Mouse (Mus musculus): ENCODE measurements around the gene Gbe1. TPM values are rescaled to one million over a fixed set of nuclear protein-coding genes. Genes with fewer than 3 reads are reported as not detected.

Gbe1 gene
- polyA plus RNA-seq, 1 experiment from 2014 or later: 15.9 TPM

GRCm38 (mm10) chr16:70387385-70387784 is 73.6 kb downstream of the Gbe1 start:
- Histone ChIP-seq H3K27me3 (ENCODE audit: control insufficient read depth, insufficient read depth, low read length) (no peaks in the 10 kb centered on the region), H3K27ac (ENCODE audit: low read depth, low read length) (no peak overlapping the region), H3K9ac (ENCODE audit: low read length) (no peak overlapping the region), H3K36me3 (ENCODE audit: control insufficient read depth, insufficient read depth, low read length) (no peaks in the 10 kb centered on the region), H3K9me3 (ENCODE audit: control insufficient read depth, low read length) (no peaks in the 10 kb centered on the region), H3K4me2 (no peak overlapping the region), H3K4me3 (ENCODE audit: low read depth, low read length) (no peak overlapping the region), H3K4me1 (ENCODE audit: control insufficient read depth, insufficient read depth, low read length) (no peaks in the 10 kb centered on the region)
- no peak for DNase-seq (ENCODE audit: low spot score, missing footprints)
- 94% methylated on average over 2 of the region's 2 CpGs for WGBS
- ATAC-seq (ENCODE audit: low FRiP score): no peak

- Histone ChIP-seq H3K9ac (ENCODE audit: low read length) (no peak overlapping the region), H3K4me2 (no peak overlapping the region), H3K4me3 (ENCODE audit: low read depth, low read length) (no peak overlapping the region), H3K27ac (ENCODE audit: low read depth, low read length) (no peak overlapping the region), H3K27me3 (ENCODE audit: control insufficient read depth, insufficient read depth, low read length) (no peaks in the 10 kb centered on the region), H3K9me3 (ENCODE audit: control insufficient read depth, low read length) (no peaks in the 10 kb centered on the region), H3K36me3 (ENCODE audit: control insufficient read depth, insufficient read depth, low read length) (no peaks in the 10 kb centered on the region), H3K4me1 (ENCODE audit: control insufficient read depth, insufficient read depth, low read length) (no peaks in the 10 kb centered on the region)
- DNase-seq (ENCODE audit: low spot score, missing footprints) (no peak), ATAC-seq (ENCODE audit: low FRiP score) (no peak)
- WGBS: 88% methylated on average over 3 of the region's 3 CpGs
Measured at GRCm38 (mm10) chr16:70395276-70395675, 81.5 kb downstream of the Gbe1 start.

GRCm38 (mm10) chr16:70407780-70408179 is 94.0 kb downstream of the Gbe1 start:
- ATAC-seq (ENCODE audit: low FRiP score) (no peak), DNase-seq (ENCODE audit: low spot score, missing footprints) (no peak)
- Histone ChIP-seq H3K27me3 (ENCODE audit: control insufficient read depth, insufficient read depth, low read length) (no peaks in the 10 kb centered on the region), H3K9me3 (ENCODE audit: control insufficient read depth, low read length) (no peaks in the 10 kb centered on the region), H3K4me3 (ENCODE audit: low read depth, low read length) (no peak overlapping the region), H3K9ac (ENCODE audit: low read length) (no peak overlapping the region), H3K4me2 (no peak overlapping the region), H3K36me3 (ENCODE audit: control insufficient read depth, insufficient read depth, low read length) (no peaks in the 10 kb centered on the region), H3K27ac (ENCODE audit: low read depth, low read length) (no peak overlapping the region), H3K4me1 (ENCODE audit: control insufficient read depth, insufficient read depth, low read length) (no peaks in the 10 kb centered on the region)
- 93% methylated on average over 2 of the region's 2 CpGs for WGBS

GRCm38 (mm10) chr16:70421077-70421476 is 107.3 kb downstream of the Gbe1 start:
- no peaks in the 10 kb centered on the region for H3K36me3 ChIP-seq (ENCODE audit: control insufficient read depth, insufficient read depth, low read length)
- H3K9me3 ChIP-seq (ENCODE audit: control insufficient read depth, low read length): no peaks in the 10 kb centered on the region
- H3K4me3 ChIP-seq (ENCODE audit: low read depth, low read length): no peak overlapping the region
- no peak for ATAC-seq (ENCODE audit: low FRiP score)
- no peak overlapping the region for H3K27ac ChIP-seq (ENCODE audit: low read depth, low read length)
- H3K9ac ChIP-seq (ENCODE audit: low read length): no peak overlapping the region
- no peak for DNase-seq (ENCODE audit: low spot score, missing footprints)
- no peaks in the 10 kb centered on the region for H3K27me3 ChIP-seq (ENCODE audit: control insufficient read depth, insufficient read depth, low read length)
- 79% methylated on average over 3 of the region's 3 CpGs for WGBS
- no peaks in the 10 kb centered on the region for H3K4me1 ChIP-seq (ENCODE audit: control insufficient read depth, insufficient read depth, low read length)
- no peak overlapping the region for H3K4me2 ChIP-seq

- no peaks in the 10 kb centered on the region for H3K4me1 ChIP-seq (ENCODE audit: control insufficient read depth, insufficient read depth, low read length)
- WGBS: 83% methylated on average over 6 of the region's 6 CpGs
Measured at GRCm38 (mm10) chr16:70449520-70449919, 135.8 kb downstream of the Gbe1 start.

GRCm38 (mm10) chr16:70475583-70475982 is 161.8 kb downstream of the Gbe1 start:
- no peak overlapping the region for H3K27ac ChIP-seq (ENCODE audit: low read depth, low read length)
- H3K4me3 ChIP-seq (ENCODE audit: low read depth, low read length): no peak overlapping the region
- H3K4me2 ChIP-seq: no peak overlapping the region
- H3K36me3 ChIP-seq (ENCODE audit: control insufficient read depth, insufficient read depth, low read length): no peaks in the 10 kb centered on the region
- WGBS: 17% methylated on average over 2 of the region's 3 CpGs
- no peaks in the 10 kb centered on the region for H3K9me3 ChIP-seq (ENCODE audit: control insufficient read depth, low read length)
- no peak for ATAC-seq (ENCODE audit: low FRiP score)
- no peaks in the 10 kb centered on the region for H3K4me1 ChIP-seq (ENCODE audit: control insufficient read depth, insufficient read depth, low read length)
- no peaks in the 10 kb centered on the region for H3K27me3 ChIP-seq (ENCODE audit: control insufficient read depth, insufficient read depth, low read length)
- DNase-seq (ENCODE audit: low spot score, missing footprints): peak; percentile 21
- H3K9ac ChIP-seq (ENCODE audit: low read length): no peak overlapping the region

More at GRCm38 (mm10) chr16:70449520-70449919, 135.8 kb downstream of the Gbe1 start:
- Histone ChIP-seq H3K4me3 (ENCODE audit: low read depth, low read length) (no peak overlapping the region), H3K27me3 (ENCODE audit: control insufficient read depth, insufficient read depth, low read length) (no peaks in the 10 kb centered on the region), H3K4me2 (no peak overlapping the region), H3K9me3 (ENCODE audit: control insufficient read depth, low read length) (no peaks in the 10 kb centered on the region), H3K27ac (ENCODE audit: low read depth, low read length) (no peak overlapping the region), H3K9ac (ENCODE audit: low read length) (no peak overlapping the region), H3K36me3 (ENCODE audit: control insufficient read depth, insufficient read depth, low read length) (no peaks in the 10 kb centered on the region)
- no peak for ATAC-seq (ENCODE audit: low FRiP score)
- DNase-seq (ENCODE audit: low spot score, missing footprints): no peak

GRCm38 (mm10) chr16:70476161-70476560 is 162.4 kb downstream of the Gbe1 start:
- peak; percentile 28 for DNase-seq (ENCODE audit: low spot score, missing footprints)
- no peak overlapping the region for H3K4me2 ChIP-seq
- ATAC-seq (ENCODE audit: low FRiP score): no peak
- H3K27me3 ChIP-seq (ENCODE audit: control insufficient read depth, insufficient read depth, low read length): no peaks in the 10 kb centered on the region
- H3K4me3 ChIP-seq (ENCODE audit: low read depth, low read length): no peak overlapping the region
- no peaks in the 10 kb centered on the region for H3K36me3 ChIP-seq (ENCODE audit: control insufficient read depth, insufficient read depth, low read length)
- WGBS: 88% methylated on average over 4 of the region's 4 CpGs
- H3K27ac ChIP-seq (ENCODE audit: low read depth, low read length): no peak overlapping the region
- no peak overlapping the region for H3K9ac ChIP-seq (ENCODE audit: low read length)
- no peaks in the 10 kb centered on the region for H3K4me1 ChIP-seq (ENCODE audit: control insufficient read depth, insufficient read depth, low read length)
- no peaks in the 10 kb centered on the region for H3K9me3 ChIP-seq (ENCODE audit: control insufficient read depth, low read length)

GRCm38 (mm10) chr16:70480494-70480893 is 166.7 kb downstream of the Gbe1 start:
- no peak overlapping the region for H3K9ac ChIP-seq (ENCODE audit: low read length)
- DNase-seq (ENCODE audit: low spot score, missing footprints) (peak; percentile 14), ATAC-seq (ENCODE audit: low FRiP score) (no peak)
- H3K27me3 ChIP-seq (ENCODE audit: control insufficient read depth, insufficient read depth, low read length): no peaks in the 10 kb centered on the region
- no peaks in the 10 kb centered on the region for H3K9me3 ChIP-seq (ENCODE audit: control insufficient read depth, low read length)
- no peaks in the 10 kb centered on the region for H3K4me1 ChIP-seq (ENCODE audit: control insufficient read depth, insufficient read depth, low read length)
- no peak overlapping the region for H3K4me2 ChIP-seq
- H3K4me3 ChIP-seq (ENCODE audit: low read depth, low read length): no peak overlapping the region
- H3K36me3 ChIP-seq (ENCODE audit: control insufficient read depth, insufficient read depth, low read length): no peaks in the 10 kb centered on the region
- H3K27ac ChIP-seq (ENCODE audit: low read depth, low read length): no peak overlapping the region
- 90% methylated on average over 3 of the region's 3 CpGs for WGBS

GRCm38 (mm10) chr16:70506457-70506856 is 192.7 kb downstream of the Gbe1 start:
- Histone ChIP-seq H3K9ac (ENCODE audit: low read length) (no peak overlapping the region), H3K4me3 (ENCODE audit: low read depth, low read length) (no peak overlapping the region), H3K4me1 (ENCODE audit: control insufficient read depth, insufficient read depth, low read length) (no peaks in the 10 kb centered on the region), H3K9me3 (ENCODE audit: control insufficient read depth, low read length) (no peaks in the 10 kb centered on the region), H3K27ac (ENCODE audit: low read depth, low read length) (no peak overlapping the region), H3K4me2 (no peak overlapping the region), H3K27me3 (ENCODE audit: control insufficient read depth, insufficient read depth, low read length) (no peaks in the 10 kb centered on the region), H3K36me3 (ENCODE audit: control insufficient read depth, insufficient read depth, low read length) (no peaks in the 10 kb centered on the region)
- no peak for ATAC-seq (ENCODE audit: low FRiP score)
- no peak for DNase-seq (ENCODE audit: low spot score, missing footprints)
- 69% methylated on average over 1 of the region's 1 CpGs for WGBS

GRCm38 (mm10) chr16:70510938-70511337 is 197.2 kb downstream of the Gbe1 start:
- H3K27ac ChIP-seq (ENCODE audit: low read depth, low read length): no peak overlapping the region
- H3K27me3 ChIP-seq (ENCODE audit: control insufficient read depth, insufficient read depth, low read length): no peaks in the 10 kb centered on the region
- no peak for DNase-seq (ENCODE audit: low spot score, missing footprints)
- H3K4me3 ChIP-seq (ENCODE audit: low read depth, low read length): no peak overlapping the region
- no peaks in the 10 kb centered on the region for H3K36me3 ChIP-seq (ENCODE audit: control insufficient read depth, insufficient read depth, low read length)
- no peak overlapping the region for H3K9ac ChIP-seq (ENCODE audit: low read length)
- H3K4me2 ChIP-seq: no peak overlapping the region
- H3K9me3 ChIP-seq (ENCODE audit: control insufficient read depth, low read length): no peaks in the 10 kb centered on the region
- 94% methylated on average over 3 of the region's 3 CpGs for WGBS
- no peaks in the 10 kb centered on the region for H3K4me1 ChIP-seq (ENCODE audit: control insufficient read depth, insufficient read depth, low read length)
- ATAC-seq (ENCODE audit: low FRiP score): no peak
